Mouse (Mus musculus) heart, embryonic 11.5 days (tissue): Measurements from ENCODE around the gene Gm20388. TPM values are rescaled to one million over a fixed set of nuclear protein-coding genes. Genes with fewer than 3 reads are reported as not detected.

ENCODE experiments used
- ATAC-seq: fragments of 200-750 bp; cut with Nextera tagmentation; replicated peaks from 2 replicates; pipeline ENCODE4 v1.8.0; 2017; ENCODE audit warnings: moderate library complexity; ENCODE audit not compliant: insufficient number of reproducible peaks, low FRiP score, low TSS enrichment
- H3K27ac ChIP-seq: fragments of 300-500 bp; sonication (generic); 2 replicates; pipeline ENCODE4 v1.5.1; 2014; ENCODE audit warnings: mild to moderate bottlenecking, low read depth, low read length
- H3K27me3 ChIP-seq: fragments of 300-500 bp; sonication (generic); 2 replicates; pipeline ENCODE4 v1.6.1; 2014; ENCODE audit warnings: mild to moderate bottlenecking, low read length, mixed read lengths; ENCODE audit not compliant: control insufficient read depth, insufficient read depth
- H3K36me3 ChIP-seq: fragments of 300-500 bp; sonication (generic); 2 replicates; pipeline ENCODE4 v1.6.1; 2014; ENCODE audit warnings: mild to moderate bottlenecking, low read length, moderate library complexity, mixed read lengths; ENCODE audit not compliant: control insufficient read depth, insufficient read depth
- H3K4me1 ChIP-seq: fragments of 300-500 bp; sonication (generic); 2 replicates; pipeline ENCODE4 v1.6.1; 2014; ENCODE audit warnings: low read length; ENCODE audit not compliant: control insufficient read depth, insufficient read depth
- H3K4me2 ChIP-seq: fragments of 300-500 bp; sonication (generic); 2 replicates; pipeline ENCODE4 v1.6.1; 2014; ENCODE audit warnings: mild to moderate bottlenecking, moderate library complexity
- H3K4me3 ChIP-seq: fragments of 300-500 bp; sonication (generic); 2 replicates; pipeline ENCODE4 v1.5.1; 2014; ENCODE audit warnings: low read depth, low read length
- H3K9ac ChIP-seq: fragments of 300-500 bp; sonication (generic); 2 replicates; pipeline ENCODE4 v1.6.1; 2014; ENCODE audit warnings: mild to moderate bottlenecking, low read depth, low read length, moderate library complexity
- H3K9me3 ChIP-seq: fragments of 300-500 bp; sonication (generic); replicated peaks from 2 replicates; pipeline ENCODE4 v1.6.1; 2016; ENCODE audit warnings: low read length; ENCODE audit not compliant: control insufficient read depth
- WGBS: fragments of 180-500 bp; shearing (Covaris S2); extraction: QIAGEN DNeasy Blood & Tissue Kit; methylation state at CpG from one replicate; pipeline ENCODE4 v1.1.7; 2014; ENCODE audit not compliant: insufficient replicate concordance; 5-methylcytosine and 5-hydroxymethylcytosine counted together
- polyA plus RNA-seq: library from polyadenylated mRNA; unstranded; fragments of >200 nt; fragmentation: Nextera tagmentation; extraction: Ambion mirVana; gene quantifications from 2 replicates; pipeline ENCODE4 v1.2.1, GENCODE M21; 2014

Gm20388 gene
- polyA plus RNA-seq, 1 experiment from 2014 or later: 6.4 TPM

- no peak overlapping the region for H3K4me2 ChIP-seq
- 46% methylated on average over 4 of the region's 4 CpGs for WGBS
- no peak overlapping the region for H3K27ac ChIP-seq
These were observed 1762.5 kb downstream of the Gm20388 start for GRCm38 (mm10) chr8:121673153-121673552.

GRCm38 (mm10) chr8:121673917-121674316 lies 1763.3 kb downstream of the Gm20388 start:
- H3K9ac ChIP-seq: no peak overlapping the region
- no peak for ATAC-seq
- no peak overlapping the region for H3K4me3 ChIP-seq
- H3K27ac ChIP-seq: no peak overlapping the region
- H3K27me3 ChIP-seq: peaks cover 6% of the 10 kb centered on the region
- no peaks in the 10 kb centered on the region for H3K9me3 ChIP-seq
- 77% methylated on average over 5 of the region's 5 CpGs for WGBS
- H3K4me2 ChIP-seq: no peak overlapping the region
- no peaks in the 10 kb centered on the region for H3K36me3 ChIP-seq
- peaks cover 3% of the 10 kb centered on the region for H3K4me1 ChIP-seq

More at GRCm38 (mm10) chr8:121673153-121673552, 1762.5 kb downstream of the Gm20388 start:
- no peaks in the 10 kb centered on the region for H3K36me3 ChIP-seq
- no peak overlapping the region for H3K4me3 ChIP-seq
- no peaks in the 10 kb centered on the region for H3K9me3 ChIP-seq
- no peak overlapping the region for H3K9ac ChIP-seq
- peaks cover 6% of the 10 kb centered on the region; the same call in 1 of the 2 replicates for H3K27me3 ChIP-seq
- ATAC-seq: no peak
- H3K4me1 ChIP-seq: peaks cover 11% of the 10 kb centered on the region

- Histone ChIP-seq H3K36me3 (no peaks in the 10 kb centered on the region), H3K27me3 (peaks cover 6% of the 10 kb centered on the region), H3K4me2 (no peak overlapping the region), H3K9ac (no peak overlapping the region), H3K9me3 (no peaks in the 10 kb centered on the region), H3K4me1 (no peaks in the 10 kb centered on the region), H3K4me3 (no peak overlapping the region), H3K27ac (no peak overlapping the region)
- ATAC-seq: no peak
- WGBS: 59% methylated on average over 5 of the region's 5 CpGs
These were observed 1763.9 kb downstream of the Gm20388 start for GRCm38 (mm10) chr8:121674524-121674923.

DNA sequence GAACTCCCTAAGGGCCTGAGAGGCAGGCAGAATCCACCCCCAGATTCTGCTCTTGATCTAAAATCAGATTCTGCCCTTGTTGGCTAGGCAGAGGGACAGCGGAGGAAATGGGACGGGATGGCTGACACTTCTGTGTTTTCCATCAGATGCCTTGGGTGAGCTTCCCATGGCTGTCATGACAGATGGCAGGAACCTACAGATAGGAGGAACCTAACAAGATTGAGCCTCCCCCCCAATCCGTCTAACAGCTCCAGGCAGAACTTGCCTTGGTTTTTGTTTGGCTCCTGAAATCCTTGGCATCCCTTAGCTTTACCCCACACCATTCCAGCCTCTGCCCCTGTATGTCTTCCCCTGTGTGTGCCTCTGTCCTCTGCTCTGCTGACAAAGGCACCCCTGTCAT lies 1764.5 kb downstream of the Gm20388 start:
- Histone ChIP-seq H3K4me2 (no peak overlapping the region), H3K4me1 (no peaks in the 10 kb centered on the region), H3K4me3 (no peak overlapping the region), H3K9ac (no peak overlapping the region), H3K27me3 (peaks cover 4% of the 10 kb centered on the region), H3K36me3 (no peaks in the 10 kb centered on the region), H3K9me3 (no peaks in the 10 kb centered on the region), H3K27ac (no peak overlapping the region)
- 63% methylated on average over 3 of the region's 3 CpGs for WGBS
- no peak for ATAC-seq

GRCm38 (mm10) chr8:121675701-121676100 lies 1765.1 kb downstream of the Gm20388 start:
- ATAC-seq: no peak
- H3K9me3 ChIP-seq: no peaks in the 10 kb centered on the region
- H3K4me3 ChIP-seq: no peak overlapping the region
- H3K4me2 ChIP-seq: no peak overlapping the region
- no peak overlapping the region for H3K27ac ChIP-seq
- no peaks in the 10 kb centered on the region for H3K4me1 ChIP-seq
- H3K9ac ChIP-seq: no peak overlapping the region
- 54% methylated on average over 20 of the region's 20 CpGs for WGBS
- peaks cover 2% of the 10 kb centered on the region for H3K27me3 ChIP-seq
- no peaks in the 10 kb centered on the region for H3K36me3 ChIP-seq

- Histone ChIP-seq H3K27ac (no peak overlapping the region), H3K4me3 (no peak overlapping the region), H3K4me2 (no peak overlapping the region), H3K9ac (no peak overlapping the region), H3K4me1 (no peaks in the 10 kb centered on the region), H3K9me3 (no peaks in the 10 kb centered on the region), H3K36me3 (no peaks in the 10 kb centered on the region), H3K27me3 (no peaks in the 10 kb centered on the region; the same call in 1 of the 2 replicates)
- 51% methylated on average over 5 of the region's 5 CpGs for WGBS
- no peak for ATAC-seq
These were observed 1768.1 kb downstream of the Gm20388 start for GRCm38 (mm10) chr8:121678696-121679095.

GRCm38 (mm10) chr8:121680896-121681295 lies 1770.3 kb downstream of the Gm20388 start:
- Histone ChIP-seq H3K9me3 (no peaks in the 10 kb centered on the region), H3K4me1 (no peaks in the 10 kb centered on the region), H3K4me2 (no peak overlapping the region), H3K36me3 (no peaks in the 10 kb centered on the region), H3K27ac (no peak overlapping the region), H3K9ac (no peak overlapping the region), H3K27me3 (no peaks in the 10 kb centered on the region; the same call in 1 of the 2 replicates), H3K4me3 (no peak overlapping the region)
- ATAC-seq: no peak
- WGBS: 77% methylated on average over 4 of the region's 4 CpGs

DNA sequence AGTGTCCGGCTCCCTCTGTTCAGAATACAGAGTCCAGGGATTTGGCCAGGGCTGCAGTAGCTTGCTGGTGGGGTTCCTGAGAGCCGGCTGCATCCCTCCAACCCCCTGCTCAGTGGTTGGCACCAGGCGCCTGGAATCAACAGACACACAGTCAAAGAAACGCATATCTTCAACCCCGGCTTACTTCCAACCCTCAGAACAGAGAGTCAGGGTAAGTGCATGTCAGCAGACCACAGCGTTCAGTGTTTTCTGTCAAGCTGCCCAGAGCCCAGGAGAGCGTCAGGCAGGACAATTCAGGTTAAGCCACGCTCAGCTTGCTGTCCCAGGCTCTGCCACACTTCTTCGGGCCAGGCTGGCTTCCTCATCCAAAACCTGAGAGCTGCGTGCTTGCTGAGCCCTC lies 1770.8 kb downstream of the Gm20388 start:
- WGBS: 46% methylated on average over 10 of the region's 10 CpGs
- no peak overlapping the region for H3K4me2 ChIP-seq
- H3K4me1 ChIP-seq: no peaks in the 10 kb centered on the region
- no peaks in the 10 kb centered on the region; the same call in 1 of the 2 replicates for H3K27me3 ChIP-seq
- ATAC-seq: no peak
- H3K4me3 ChIP-seq: no peak overlapping the region
- H3K27ac ChIP-seq: no peak overlapping the region
- no peaks in the 10 kb centered on the region for H3K9me3 ChIP-seq
- H3K9ac ChIP-seq: no peak overlapping the region
- H3K36me3 ChIP-seq: no peaks in the 10 kb centered on the region

- no peak for ATAC-seq
- H3K27me3 ChIP-seq: no peaks in the 10 kb centered on the region; the same call in 1 of the 2 replicates
- WGBS: 63% methylated on average over 10 of the region's 10 CpGs
- H3K4me3 ChIP-seq: no peak overlapping the region
- H3K36me3 ChIP-seq: no peaks in the 10 kb centered on the region
- H3K27ac ChIP-seq: no peak overlapping the region
- H3K9me3 ChIP-seq: no peaks in the 10 kb centered on the region
- H3K4me1 ChIP-seq: peaks cover 9% of the 10 kb centered on the region
- H3K4me2 ChIP-seq: no peak overlapping the region
- no peak overlapping the region for H3K9ac ChIP-seq
These were observed 1772.6 kb downstream of the Gm20388 start for GRCm38 (mm10) chr8:121683083-121683832.
